Mouse (Mus musculus): ENCODE data around the gene Bach2. TPM values are rescaled to one million over a fixed set of nuclear protein-coding genes. Genes with fewer than 3 reads are reported as not detected.
A peak's percentile ranks its signal among the peaks of the same experiment; 100 is the strongest.

The Bach2 gene
- polyA plus RNA-seq, 1 experiment from 2014 or later, result 1.1 TPM

GRCm38 (mm10) chr4:32572118-32572517, 333.5 kb downstream of the Bach2 start:
- Histone ChIP-seq H3K27ac (ENCODE audit: low read depth, low read length) (no peak overlapping the region), H3K36me3 (ENCODE audit: control insufficient read depth, insufficient read depth) (no peaks in the 10 kb centered on the region), H3K9ac (ENCODE audit: low read depth, low read length) (no peak overlapping the region), H3K4me2 (replicated peaks; ENCODE audit: low read depth) (no peak overlapping the region), H3K27me3 (replicated peaks; ENCODE audit: control insufficient read depth, insufficient read depth, low read length) (no peaks in the 10 kb centered on the region), H3K4me1 (replicated peaks; ENCODE audit: control insufficient read depth, insufficient read depth, low read length) (no peaks in the 10 kb centered on the region), H3K4me3 (ENCODE audit: low read depth, low read length) (no peak overlapping the region), H3K9me3 (ENCODE audit: control insufficient read depth) (no peaks in the 10 kb centered on the region)
- peak; percentile 87 for TF ChIP-seq CTCF (IDR thresholded peaks at IDR 0.05; ENCODE audit: low read depth)
- WGBS, result 60% methylated on average over 1 of the region's 1 CpGs
- no peak for ATAC-seq

GRCm38 (mm10) chr4:32573586-32573985, 335.0 kb downstream of the Bach2 start:
- no peak for ATAC-seq

GRCm38 (mm10) chr4:32574604-32575003, 336.0 kb downstream of the Bach2 start:
- Histone ChIP-seq H3K36me3 (ENCODE audit: control insufficient read depth, insufficient read depth) (no peaks in the 10 kb centered on the region), H3K27ac (ENCODE audit: low read depth, low read length) (no peak overlapping the region), H3K4me3 (ENCODE audit: low read depth, low read length) (no peak overlapping the region), H3K9me3 (ENCODE audit: control insufficient read depth) (no peaks in the 10 kb centered on the region), H3K4me1 (replicated peaks; ENCODE audit: control insufficient read depth, insufficient read depth, low read length) (no peaks in the 10 kb centered on the region), H3K9ac (ENCODE audit: low read depth, low read length) (no peak overlapping the region), H3K4me2 (replicated peaks; ENCODE audit: low read depth) (no peak overlapping the region), H3K27me3 (replicated peaks; ENCODE audit: control insufficient read depth, insufficient read depth, low read length) (no peaks in the 10 kb centered on the region)
- peak; percentile 50 for TF ChIP-seq CTCF (IDR thresholded peaks at IDR 0.05; ENCODE audit: low read depth)
- WGBS, result 75% methylated on average over 1 of the region's 1 CpGs
- no peak for ATAC-seq

More at GRCm38 (mm10) chr4:32573586-32573985, 335.0 kb downstream of the Bach2 start:
- H3K36me3 ChIP-seq (ENCODE audit: control insufficient read depth, insufficient read depth), result no peaks in the 10 kb centered on the region
- H3K27ac ChIP-seq (ENCODE audit: low read depth, low read length), result no peak overlapping the region
- no peak overlapping the region for H3K9ac ChIP-seq (ENCODE audit: low read depth, low read length)
- H3K4me1 ChIP-seq (replicated peaks; ENCODE audit: control insufficient read depth, insufficient read depth, low read length), result no peaks in the 10 kb centered on the region
- H3K27me3 ChIP-seq (replicated peaks; ENCODE audit: control insufficient read depth, insufficient read depth, low read length), result no peaks in the 10 kb centered on the region
- H3K4me2 ChIP-seq (replicated peaks; ENCODE audit: low read depth), result no peak overlapping the region
- no peak overlapping the region for H3K4me3 ChIP-seq (ENCODE audit: low read depth, low read length)
- TF ChIP-seq CTCF (IDR thresholded peaks at IDR 0.05; ENCODE audit: low read depth), result no peak
- WGBS, result 75% methylated on average over 5 of the region's 5 CpGs
- H3K9me3 ChIP-seq (ENCODE audit: control insufficient read depth), result no peaks in the 10 kb centered on the region

GRCm38 (mm10) chr4:32575165-32575564, 336.6 kb downstream of the Bach2 start:
- Histone ChIP-seq H3K4me2 (replicated peaks; ENCODE audit: low read depth) (no peak overlapping the region), H3K9ac (ENCODE audit: low read depth, low read length) (no peak overlapping the region), H3K27me3 (replicated peaks; ENCODE audit: control insufficient read depth, insufficient read depth, low read length) (no peaks in the 10 kb centered on the region), H3K4me3 (ENCODE audit: low read depth, low read length) (no peak overlapping the region), H3K9me3 (ENCODE audit: control insufficient read depth) (no peaks in the 10 kb centered on the region), H3K27ac (ENCODE audit: low read depth, low read length) (no peak overlapping the region), H3K4me1 (replicated peaks; ENCODE audit: control insufficient read depth, insufficient read depth, low read length) (no peaks in the 10 kb centered on the region), H3K36me3 (ENCODE audit: control insufficient read depth, insufficient read depth) (no peaks in the 10 kb centered on the region)
- 74% methylated on average over 9 of the region's 9 CpGs for WGBS
- TF ChIP-seq CTCF (IDR thresholded peaks at IDR 0.05; ENCODE audit: low read depth), result no peak
- ATAC-seq, result no peak

- no peaks in the 10 kb centered on the region for H3K4me1 ChIP-seq (replicated peaks; ENCODE audit: control insufficient read depth, insufficient read depth, low read length)
- H3K4me3 ChIP-seq (ENCODE audit: low read depth, low read length), result no peak overlapping the region
- H3K27me3 ChIP-seq (replicated peaks; ENCODE audit: control insufficient read depth, insufficient read depth, low read length), result no peaks in the 10 kb centered on the region
- WGBS, result 77% methylated on average over 8 of the region's 8 CpGs
- ATAC-seq, result no peak
- no peaks in the 10 kb centered on the region for H3K36me3 ChIP-seq (ENCODE audit: control insufficient read depth, insufficient read depth)
- no peak for TF ChIP-seq CTCF (IDR thresholded peaks at IDR 0.05; ENCODE audit: low read depth)
- H3K4me2 ChIP-seq (replicated peaks; ENCODE audit: low read depth), result no peak overlapping the region
- H3K9me3 ChIP-seq (ENCODE audit: control insufficient read depth), result no peaks in the 10 kb centered on the region
- no peak overlapping the region for H3K9ac ChIP-seq (ENCODE audit: low read depth, low read length)
- no peak overlapping the region for H3K27ac ChIP-seq (ENCODE audit: low read depth, low read length)
Measured at GRCm38 (mm10) chr4:32579850-32580249, 341.2 kb downstream of the Bach2 start.

GRCm38 (mm10) chr4:32584181-32584580, 345.6 kb downstream of the Bach2 start:
- H3K4me1 ChIP-seq (replicated peaks; ENCODE audit: control insufficient read depth, insufficient read depth, low read length), result no peaks in the 10 kb centered on the region
- no peaks in the 10 kb centered on the region for H3K27me3 ChIP-seq (replicated peaks; ENCODE audit: control insufficient read depth, insufficient read depth, low read length)
- WGBS, result 70% methylated on average over 6 of the region's 6 CpGs
- no peak for TF ChIP-seq CTCF (IDR thresholded peaks at IDR 0.05; ENCODE audit: low read depth)
- no peak overlapping the region for H3K4me2 ChIP-seq (replicated peaks; ENCODE audit: low read depth)
- no peak for ATAC-seq
- no peaks in the 10 kb centered on the region for H3K36me3 ChIP-seq (ENCODE audit: control insufficient read depth, insufficient read depth)
- no peak overlapping the region for H3K9ac ChIP-seq (ENCODE audit: low read depth, low read length)
- H3K4me3 ChIP-seq (ENCODE audit: low read depth, low read length), result no peak overlapping the region
- no peak overlapping the region for H3K27ac ChIP-seq (ENCODE audit: low read depth, low read length)
- no peaks in the 10 kb centered on the region for H3K9me3 ChIP-seq (ENCODE audit: control insufficient read depth)

GRCm38 (mm10) chr4:32586596-32586995, 348.0 kb downstream of the Bach2 start:
- H3K36me3 ChIP-seq (ENCODE audit: control insufficient read depth, insufficient read depth), result no peaks in the 10 kb centered on the region
- H3K4me1 ChIP-seq (replicated peaks; ENCODE audit: control insufficient read depth, insufficient read depth, low read length), result no peaks in the 10 kb centered on the region
- no peak for ATAC-seq
- no peaks in the 10 kb centered on the region for H3K9me3 ChIP-seq (ENCODE audit: control insufficient read depth)
- peak; percentile 89 for TF ChIP-seq CTCF (IDR thresholded peaks at IDR 0.05; ENCODE audit: low read depth)
- H3K9ac ChIP-seq (ENCODE audit: low read depth, low read length), result no peak overlapping the region
- no peaks in the 10 kb centered on the region for H3K27me3 ChIP-seq (replicated peaks; ENCODE audit: control insufficient read depth, insufficient read depth, low read length)
- H3K4me2 ChIP-seq (replicated peaks; ENCODE audit: low read depth), result no peak overlapping the region
- no peak overlapping the region for H3K4me3 ChIP-seq (ENCODE audit: low read depth, low read length)
- H3K27ac ChIP-seq (ENCODE audit: low read depth, low read length), result no peak overlapping the region
- 9% methylated on average over 9 of the region's 9 CpGs for WGBS
